Mouse (Mus musculus) mouse embryonic stem cell (cell line): ENCODE results near the gene Itga1.

Experiments used
- in situ Hi-C, 2 experiments: fragments of 300-500 bp; cut with MboI; formaldehyde crosslinking; loops; 1 replicate in 1 of 2; 3 replicates in 1 of 2; pipeline ENCODE4 v1.14.3; 2019 to 2020; ENCODE audit warnings: low sequenced_read_pairs in 2 of 2, low pct_unique_long_range_greater_than_20kb in 1 of 2, mixed read lengths in 1 of 2; ENCODE audit not compliant: unreplicated experiment in 1 of 2

Itga1 gene

GRCm38 (mm10) chr13:115102754-115103153, 990 bp upstream of the Itga1 start:
- in situ Hi-C loops: no loop called here

GRCm38 (mm10) chr13:115100381-115101177, 1.2 kb downstream of the Itga1 start:
- in situ Hi-C loops: no loop called here

GRCm38 (mm10) chr13:115099381-115099780, 2.4 kb downstream of the Itga1 start:
- in situ Hi-C loops: no loop called here

GRCm38 (mm10) chr13:115098227-115098626, 3.5 kb downstream of the Itga1 start:
- in situ Hi-C loops: no loop called here

- in situ Hi-C loops: no loop called here
Measured at GRCm38 (mm10) chr13:115096965-115097364, 4.8 kb downstream of the Itga1 start.

- in situ Hi-C loops: no loop called here
Measured at GRCm38 (mm10) chr13:115096216-115096615, 5.5 kb downstream of the Itga1 start.

GRCm38 (mm10) chr13:115095392-115095791, 6.4 kb downstream of the Itga1 start:
- in situ Hi-C loops: no loop called here

GRCm38 (mm10) chr13:115091511-115091910, 10.3 kb downstream of the Itga1 start:
- in situ Hi-C loops: no loop called here

- in situ Hi-C loops: no loop called here
Measured at GRCm38 (mm10) chr13:115090977-115091445, 10.8 kb downstream of the Itga1 start.

- in situ Hi-C loops: no loop called here
Measured at GRCm38 (mm10) chr13:115090069-115090976, 11.4 kb downstream of the Itga1 start, which contains the start of gene Pelo. Pelo (minus strand) TSS chr13:115090186.

GRCm38 (mm10) chr13:115089395-115090025, 12.3 kb downstream of the Itga1 start:
- in situ Hi-C loops: no loop called here

GRCm38 (mm10) chr13:115089020-115089394, 12.8 kb downstream of the Itga1 start:
- in situ Hi-C loops: no loop called here

- in situ Hi-C loops: no loop called here
Measured at GRCm38 (mm10) chr13:115085974-115086373, 15.8 kb downstream of the Itga1 start.

GRCm38 (mm10) chr13:115082339-115082738, 19.4 kb downstream of the Itga1 start:
- in situ Hi-C loops: no loop called here

- in situ Hi-C loops: no loop called here
Measured at GRCm38 (mm10) chr13:115079996-115080585, 21.7 kb downstream of the Itga1 start.

- in situ Hi-C loops: no loop called here
Measured at GRCm38 (mm10) chr13:115078997-115079685, 22.6 kb downstream of the Itga1 start.

- in situ Hi-C loops: no loop called here
Measured at GRCm38 (mm10) chr13:115077346-115078134, 24.2 kb downstream of the Itga1 start.
